Mouse (Mus musculus) adrenal gland, adult 8-10 months (tissue): ENCODE results near the gene Syf2. TPM values are rescaled to one million over a fixed set of nuclear protein-coding genes. Genes with fewer than 3 reads are reported as not detected.

Experiments
- DNase-seq: peaks from one replicate; pipeline ENCODE4 v3.0.0; 2022
- total RNA-seq, 4 experiments: library from RNA; stranded (reverse); gene quantifications; 2 replicates each; pipeline ENCODE4 v1.2.4; 2022

Syf2 gene
- total RNA-seq, 4 experiments from 2014 or later: 80.6 to 102 (median 92.5) TPM

DNA sequence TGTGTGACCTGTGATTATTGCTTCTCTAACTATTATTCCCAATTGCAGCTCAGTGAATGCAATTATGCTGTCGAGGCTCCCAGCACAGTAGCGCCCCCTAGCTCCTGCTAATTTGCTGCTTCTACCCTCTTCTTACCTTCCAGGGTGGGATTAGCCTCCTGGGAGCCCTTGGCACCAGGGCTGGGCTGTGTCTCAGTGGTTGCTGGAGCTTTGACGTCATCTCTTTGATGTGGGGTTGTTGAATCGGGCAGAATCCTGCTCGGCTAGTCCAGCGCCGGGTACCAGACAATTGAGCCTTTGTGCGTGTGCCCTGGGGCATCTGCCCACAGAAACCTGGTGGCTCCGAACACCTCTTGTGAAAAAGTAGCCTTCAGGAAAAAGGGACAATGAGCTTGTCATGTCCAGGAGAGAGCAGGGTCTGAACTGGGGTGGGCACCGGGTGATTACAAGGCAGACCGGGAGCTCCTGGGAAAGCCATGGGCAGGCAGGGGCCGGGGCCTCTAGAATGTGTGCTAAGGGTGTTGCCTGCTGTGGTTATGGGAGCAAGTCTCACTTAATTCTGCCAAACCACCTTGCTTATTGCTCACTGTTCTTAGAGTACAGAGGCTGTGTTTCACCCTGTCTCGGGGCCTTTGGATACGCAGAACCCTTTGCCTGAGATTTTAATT lies 44.7 kb downstream of the Syf2 start:
- no peak for DNase-seq

DNA sequence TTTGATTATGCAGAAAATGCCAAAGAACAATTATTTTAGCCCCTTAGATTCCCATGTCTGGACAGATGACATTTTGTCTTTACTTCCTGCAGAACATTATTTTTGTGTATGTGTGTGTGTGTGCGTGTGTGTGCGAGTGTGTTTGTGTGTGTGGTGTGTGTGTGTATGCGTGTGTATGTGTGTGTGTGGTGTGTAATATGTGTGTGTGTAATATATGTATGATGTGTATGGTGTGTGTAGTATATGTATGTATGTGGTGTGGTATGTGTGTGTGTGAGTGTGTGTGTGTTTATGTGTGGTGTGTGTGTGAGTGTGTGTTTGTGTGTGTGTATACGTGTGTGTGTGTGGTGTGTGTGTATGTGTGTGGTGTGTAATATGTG lies 45.2 kb downstream of the Syf2 start:
- no peak for DNase-seq

DNA sequence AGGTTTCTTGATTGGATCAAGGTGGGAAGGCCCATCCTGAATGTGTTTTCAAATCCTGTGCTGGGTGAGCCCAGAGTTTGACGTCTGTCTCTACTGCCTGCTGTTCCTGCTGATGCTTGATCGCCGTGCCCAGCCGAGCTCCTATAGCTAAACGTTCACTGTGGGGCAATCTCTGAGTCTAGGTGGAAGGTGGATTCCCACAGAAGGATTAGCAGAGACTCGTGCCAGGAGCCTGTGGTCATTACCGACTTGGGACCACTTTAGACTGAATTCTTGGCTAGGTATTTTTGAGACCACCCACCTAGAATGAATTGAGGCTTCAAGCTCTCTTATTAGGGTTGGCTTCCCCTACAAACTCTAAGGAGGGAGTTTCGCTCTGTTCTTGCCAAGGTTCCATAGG lies 48.2 kb downstream of the Syf2 start:
- no peak for DNase-seq

DNA sequence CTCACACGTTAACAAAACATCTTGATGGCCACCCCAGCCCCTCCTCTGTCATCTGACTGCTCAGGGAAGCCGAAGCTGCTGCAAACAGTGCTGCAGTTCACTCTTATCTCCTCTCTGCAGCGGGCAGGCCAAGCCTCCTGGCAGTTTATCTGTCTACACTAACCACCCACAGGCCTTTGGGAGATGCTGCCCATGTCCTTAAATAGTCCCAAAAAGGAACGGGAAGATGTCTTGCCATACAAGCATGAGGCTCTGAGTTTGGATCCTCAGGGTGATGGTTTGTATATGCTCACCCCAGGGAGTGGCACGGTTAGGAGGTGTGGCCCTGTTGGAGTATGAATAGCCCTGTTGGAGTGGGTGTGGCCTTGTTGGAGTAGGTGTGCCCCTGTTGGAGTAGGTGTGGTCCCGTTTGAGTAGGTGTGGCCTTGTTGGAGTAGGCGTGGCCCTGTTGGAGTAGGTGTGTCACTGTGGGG lies 51.3 kb downstream of the Syf2 start:
- DNase-seq: no peak

DNA sequence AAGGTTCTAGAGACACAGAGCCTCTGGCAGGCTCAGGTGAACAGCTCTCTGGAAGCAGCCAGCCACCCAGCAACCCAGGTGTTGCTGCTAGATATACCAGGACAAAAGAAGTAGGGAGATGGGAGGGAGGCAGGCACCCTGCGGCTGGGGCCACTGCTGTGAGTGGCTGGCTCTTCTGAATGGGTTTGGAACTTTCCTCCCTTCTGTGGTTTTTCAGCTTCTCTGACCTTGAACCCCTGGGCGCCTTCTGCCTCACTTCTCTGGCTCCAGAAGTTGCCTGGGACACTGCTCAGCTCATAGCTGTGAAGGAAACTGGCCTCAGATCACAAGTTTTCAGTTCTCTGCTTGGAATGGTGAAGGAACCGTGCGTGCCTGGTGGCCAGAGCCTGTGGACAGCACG lies 52.4 kb downstream of the Syf2 start:
- no peak for DNase-seq

DNA sequence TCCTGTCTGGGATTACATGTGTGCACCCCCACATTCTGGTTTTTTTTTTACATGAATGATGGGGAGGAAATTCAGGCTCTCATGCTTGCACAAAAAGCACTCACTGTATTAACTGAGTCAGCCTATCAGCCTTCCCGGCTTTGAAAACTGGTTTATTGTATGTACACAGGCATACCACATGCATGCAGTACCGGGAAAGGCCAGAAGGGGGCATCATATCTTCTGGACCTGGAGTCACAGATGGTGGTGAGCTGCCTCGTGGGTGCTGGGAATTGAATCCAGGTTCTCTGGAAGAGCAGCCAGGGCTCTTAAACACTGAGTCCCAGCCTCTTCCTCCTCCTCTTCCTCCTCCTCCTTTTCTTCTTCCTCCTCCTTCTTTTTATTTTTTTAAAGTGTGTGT lies 53.9 kb downstream of the Syf2 start:
- no peak for DNase-seq

DNA sequence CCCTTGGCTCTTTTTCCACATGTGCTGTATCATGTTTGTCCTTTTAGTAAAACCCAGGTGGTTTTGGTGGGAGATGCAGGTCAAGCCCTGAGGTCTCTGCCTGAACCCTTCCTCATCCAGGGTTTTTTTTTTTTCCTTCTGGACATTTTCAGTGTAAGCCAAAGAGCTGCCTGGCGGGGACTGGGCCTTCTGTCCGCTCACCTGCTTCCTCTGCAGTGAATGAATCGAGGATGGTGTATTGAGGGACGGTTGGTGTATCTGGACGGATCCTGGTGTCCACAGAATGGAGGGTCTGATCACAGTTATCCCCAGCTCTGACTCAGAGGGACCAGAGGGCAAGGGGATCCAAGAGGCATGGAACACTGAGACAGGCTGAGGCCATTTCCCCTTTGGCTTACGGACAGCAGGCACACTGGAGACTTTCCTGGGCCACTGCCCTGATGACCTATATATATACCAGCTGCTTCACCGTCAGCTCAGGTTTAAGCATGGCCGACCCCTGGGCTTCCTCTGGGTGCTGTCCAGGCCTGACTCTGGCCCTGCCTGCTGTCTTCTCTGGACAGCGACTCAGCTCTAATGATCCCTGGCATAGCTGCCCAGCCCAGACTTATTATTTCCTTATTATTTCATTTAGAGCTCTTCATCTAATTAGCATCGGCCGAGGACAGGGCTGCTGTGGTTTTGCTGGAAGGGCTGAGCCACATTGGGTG lies 55.1 kb downstream of the Syf2 start:
- no peak for DNase-seq

DNA sequence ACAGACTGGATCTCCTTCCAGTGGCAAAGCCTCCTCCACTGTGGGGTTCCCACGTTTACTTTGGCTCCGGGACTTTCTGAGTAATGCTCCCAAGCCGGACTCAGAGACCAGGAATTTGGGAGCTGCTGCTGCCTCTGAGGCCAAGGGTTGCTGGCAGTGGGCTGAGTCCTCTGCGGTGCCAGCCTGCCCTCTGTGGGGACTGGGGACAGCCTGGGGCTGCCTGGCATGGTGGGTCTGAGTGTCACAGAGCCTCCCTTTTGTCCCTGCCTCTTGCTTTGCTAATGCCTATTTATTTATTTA lies 55.6 kb downstream of the Syf2 start:
- no peak for DNase-seq

DNA sequence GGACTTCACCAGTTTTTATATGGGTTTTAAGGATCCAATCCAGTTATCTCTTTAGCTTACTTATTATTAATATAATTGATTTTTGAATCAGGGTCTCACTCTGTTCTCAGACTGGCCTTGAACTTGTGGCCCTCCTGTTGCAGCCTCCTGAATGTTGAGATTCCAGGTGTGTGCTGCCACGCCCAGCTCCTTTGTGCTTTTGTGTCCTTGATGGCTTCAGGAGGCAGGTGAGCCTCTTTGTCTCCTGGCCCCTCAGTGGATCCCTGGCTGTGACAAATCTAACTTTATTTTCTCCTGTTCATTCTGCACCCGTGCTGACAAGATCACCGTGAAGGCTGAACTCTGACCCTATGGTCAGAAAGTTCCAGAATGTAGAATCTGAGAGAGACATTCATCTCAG lies 56.3 kb downstream of the Syf2 start:
- DNase-seq: no peak

Other genes with a start within 250 kb of the Syf2 start
- gene Man1c1, start 226.6 kb upstream of the Syf2 start, total RNA-seq: 10 to 100 TPM; 15.3 to 41.3 (median 29.9) TPM
- gene Ldlrap1, start 162.9 kb upstream of the Syf2 start, total RNA-seq: 10 to 100 TPM; 46.7 to 49.4 (median 48.4) TPM
- gene Maco1, start 77.6 kb upstream of the Syf2 start, total RNA-seq: 10 to 100 TPM; 36.2 to 51.0 (median 47.8) TPM
- gene Rhd, start 66.4 kb upstream of the Syf2 start, total RNA-seq: 1 to 10 TPM in 1 of 4 experiments, under 1 TPM in 1, not detected in 2; 0.84 to 1.1 TPM
- gene Tmem50a, start 15.9 kb upstream of the Syf2 start, total RNA-seq: 100 to 1,000 TPM; 200 to 410 (median 314) TPM
- gene Rsrp1, start 7.3 kb upstream of the Syf2 start, total RNA-seq: 100 to 1,000 TPM; 450 to 493 (median 461) TPM
- 1 to 10 TPM in 3 of 4 experiments, under 1 TPM in 1; 0.96 to 3.8 (median 2.1) TPM for gene Runx3, start 189.8 kb downstream of the Syf2 start, total RNA-seq